Mouse (Mus musculus) c-Kit-positive CD71-positive TER-119-positive erythroid progenitor cells, embryonic 14.5 days (primary cell): ENCODE data around the gene Rad17.

Experiments used
- DNase-seq: peaks from one replicate; pipeline ENCODE4 v3.0.0-alpha.2; 2013; ENCODE audit warnings: low spot score

The Rad17 gene

GRCm38 (mm10) chr13:100616181-100617087 is 34.4 kb downstream of the Rad17 start, which contains the start of gene Marveld2:
TSS of gene Marveld2 (minus strand) at chr13:100616971.
- peak; percentile 30 for DNase-seq

- DNase-seq = no peak
Observed at GRCm38 (mm10) chr13:100612903-100613302, 37.9 kb downstream of the Rad17 start.

GRCm38 (mm10) chr13:100612251-100612650 is 38.6 kb downstream of the Rad17 start:
- DNase-seq = no peak

GRCm38 (mm10) chr13:100611266-100611665 is 39.6 kb downstream of the Rad17 start:
- no peak for DNase-seq

GRCm38 (mm10) chr13:100607756-100608155 is 43.1 kb downstream of the Rad17 start:
- DNase-seq = peak; percentile 28

GRCm38 (mm10) chr13:100605845-100606244 is 45.0 kb downstream of the Rad17 start:
- no peak for DNase-seq

- DNase-seq = no peak
Observed at GRCm38 (mm10) chr13:100603738-100604095, 47.1 kb downstream of the Rad17 start.

GRCm38 (mm10) chr13:100603031-100603737 is 47.7 kb downstream of the Rad17 start:
- no peak for DNase-seq

- DNase-seq = no peak
Observed at GRCm38 (mm10) chr13:100602239-100602902, 48.5 kb downstream of the Rad17 start.

- DNase-seq = no peak
Observed at GRCm38 (mm10) chr13:100601034-100601433, 49.8 kb downstream of the Rad17 start.

GRCm38 (mm10) chr13:100600317-100600716 is 50.5 kb downstream of the Rad17 start:
- no peak for DNase-seq

- DNase-seq = no peak
Observed at GRCm38 (mm10) chr13:100597284-100597683, 53.6 kb downstream of the Rad17 start.

- no peak for DNase-seq
Observed at GRCm38 (mm10) chr13:100595552-100595885, 55.3 kb downstream of the Rad17 start.

- DNase-seq = no peak
Observed at GRCm38 (mm10) chr13:100594838-100595551, 55.9 kb downstream of the Rad17 start.

- no peak for DNase-seq
Observed at GRCm38 (mm10) chr13:100594041-100594792, 56.6 kb downstream of the Rad17 start.

- DNase-seq = no peak
Observed at GRCm38 (mm10) chr13:100588646-100589045, 62.2 kb downstream of the Rad17 start.

- no peak for DNase-seq
Observed at GRCm38 (mm10) chr13:100582144-100582543, 68.7 kb downstream of the Rad17 start.

- no peak for DNase-seq
Observed at GRCm38 (mm10) chr13:100581701-100582100, 69.2 kb downstream of the Rad17 start.

GRCm38 (mm10) chr13:100579951-100580350 is 70.9 kb downstream of the Rad17 start:
- no peak for DNase-seq

- DNase-seq = no peak
Observed at GRCm38 (mm10) chr13:100579220-100579619, 71.6 kb downstream of the Rad17 start.

GRCm38 (mm10) chr13:100575950-100576349 is 74.9 kb downstream of the Rad17 start:
- no peak for DNase-seq
